Mouse (Mus musculus): ENCODE measurements around the gene Otof. TPM values are rescaled to one million over a fixed set of nuclear protein-coding genes. Genes with fewer than 3 reads are reported as not detected.

Otof gene
- polyA plus RNA-seq, 2 experiments: 0.01 TPM; not detected in 1

GRCm38 (mm10) chr5:30466315-30466714, 4.6 kb upstream of the Otof start:
- Histone ChIP-seq H3K36me3 (replicated peaks; ENCODE audit: control insufficient read depth, insufficient read depth, low read depth) (no peaks in the 10 kb centered on the region), H3K27me3 (ENCODE audit: control insufficient read depth, insufficient read depth, low read length) (peaks cover 10% of the 10 kb centered on the region), H3K4me3 (ENCODE audit: insufficient read depth in 1 of 2, low read depth in 2 of 2, low read length in 2 of 2) (no peak overlapping the region), H3K9me3 (ENCODE audit: control insufficient read depth, low read length) (no peaks in the 10 kb centered on the region), H3K4me2 (ENCODE audit: low read depth) (no peak overlapping the region), H3K27ac (no peak overlapping the region), H3K4me1 (replicated peaks; ENCODE audit: control insufficient read depth in 2 of 2, insufficient read depth in 2 of 2, low read length in 1 of 2) (no peaks in the 10 kb centered on the region), H3K9ac (replicated peaks) (no peak overlapping the region)
- WGBS (ENCODE audit: insufficient replicate concordance): 44% methylated on average over 9 of the region's 9 CpGs
- ATAC-seq (ENCODE audit: insufficient read depth) (no peak), DNase-seq (ENCODE audit: low read depth in 3 of 3, low spot score in 3 of 3) (no peak)
- TF ChIP-seq EP300 (IDR thresholded peaks at IDR 0.05; ENCODE audit: low read depth): no peak
- TF ChIP-seq CTCF (IDR thresholded peaks at IDR 0.05; ENCODE audit: low read depth): no peak

GRCm38 (mm10) chr5:30465861-30466260, 4.1 kb upstream of the Otof start, which contains the start of gene 1700001C02Rik:
Gene 1700001C02Rik (plus strand): TSS chr5:30466047.
- no peak within 1 kb of the TSS for H3K27ac ChIP-seq
- 18% methylated on average over 21 of the region's 21 CpGs for WGBS (ENCODE audit: insufficient replicate concordance)
- ATAC-seq (ENCODE audit: insufficient read depth) (no peak), DNase-seq (ENCODE audit: low read depth in 3 of 3, low spot score in 3 of 3) (no peak)
- no peak within 1 kb of the TSS for H3K4me2 ChIP-seq (ENCODE audit: low read depth)
- H3K4me3 ChIP-seq (ENCODE audit: insufficient read depth in 1 of 2, low read depth in 2 of 2, low read length in 2 of 2): no peak within 1 kb of the TSS
- no peak for TF ChIP-seq CTCF (IDR thresholded peaks at IDR 0.05; ENCODE audit: low read depth)
- no peak for TF ChIP-seq EP300 (IDR thresholded peaks at IDR 0.05; ENCODE audit: low read depth)
- H3K9ac ChIP-seq (replicated peaks): no peak within 1 kb of the TSS
- no peaks in the 10 kb centered on the region for H3K9me3 ChIP-seq (ENCODE audit: control insufficient read depth, low read length)
- H3K27me3 ChIP-seq (ENCODE audit: control insufficient read depth, insufficient read depth, low read length): peaks cover 10% of the 10 kb centered on the region
- H3K4me1 ChIP-seq (replicated peaks; ENCODE audit: control insufficient read depth in 2 of 2, insufficient read depth in 2 of 2, low read length in 1 of 2): no peaks in the 10 kb centered on the region
- H3K36me3 ChIP-seq (replicated peaks; ENCODE audit: control insufficient read depth, insufficient read depth, low read depth): no peaks in the 10 kb centered on the region

GRCm38 (mm10) chr5:30460155-30460554, 1.6 kb downstream of the Otof start:
- Histone ChIP-seq H3K27me3 (ENCODE audit: control insufficient read depth, insufficient read depth, low read length) (no peaks in the 10 kb centered on the region; the same call in 1 of the 2 replicates), H3K36me3 (replicated peaks; ENCODE audit: control insufficient read depth, insufficient read depth, low read depth) (no peaks in the 10 kb centered on the region), H3K9me3 (ENCODE audit: control insufficient read depth, low read length) (no peaks in the 10 kb centered on the region), H3K4me3 (ENCODE audit: insufficient read depth in 1 of 2, low read depth in 2 of 2, low read length in 2 of 2) (no peak overlapping the region), H3K4me2 (ENCODE audit: low read depth) (no peak overlapping the region), H3K4me1 (replicated peaks; ENCODE audit: control insufficient read depth in 2 of 2, insufficient read depth in 2 of 2, low read length in 1 of 2) (no peaks in the 10 kb centered on the region), H3K27ac (no peak overlapping the region), H3K9ac (replicated peaks) (no peak overlapping the region)
- TF ChIP-seq EP300 (IDR thresholded peaks at IDR 0.05; ENCODE audit: low read depth) (no peak), CTCF (IDR thresholded peaks at IDR 0.05; ENCODE audit: low read depth) (no peak)
- ATAC-seq (ENCODE audit: insufficient read depth): no peak
- DNase-seq (ENCODE audit: low read depth in 3 of 3, low spot score in 3 of 3): no peak
- WGBS (ENCODE audit: insufficient replicate concordance): 23% methylated on average over 4 of the region's 4 CpGs

GRCm38 (mm10) chr5:30456056-30456455, 5.7 kb downstream of the Otof start:
- 41% methylated on average over 6 of the region's 6 CpGs for WGBS (ENCODE audit: insufficient replicate concordance)
- Histone ChIP-seq H3K27ac (no peak overlapping the region), H3K27me3 (ENCODE audit: control insufficient read depth, insufficient read depth, low read length) (no peaks in the 10 kb centered on the region), H3K4me2 (ENCODE audit: low read depth) (no peak overlapping the region), H3K4me1 (replicated peaks; ENCODE audit: control insufficient read depth in 2 of 2, insufficient read depth in 2 of 2, low read length in 1 of 2) (no peaks in the 10 kb centered on the region), H3K9me3 (ENCODE audit: control insufficient read depth, low read length) (no peaks in the 10 kb centered on the region), H3K4me3 (ENCODE audit: insufficient read depth in 1 of 2, low read depth in 2 of 2, low read length in 2 of 2) (no peak overlapping the region), H3K36me3 (replicated peaks; ENCODE audit: control insufficient read depth, insufficient read depth, low read depth) (no peaks in the 10 kb centered on the region), H3K9ac (replicated peaks) (no peak overlapping the region)
- DNase-seq (ENCODE audit: low read depth in 3 of 3, low spot score in 3 of 3) (no peak), ATAC-seq (ENCODE audit: insufficient read depth) (no peak)
- no peak for TF ChIP-seq EP300 (IDR thresholded peaks at IDR 0.05; ENCODE audit: low read depth)
- TF ChIP-seq CTCF (IDR thresholded peaks at IDR 0.05; ENCODE audit: low read depth): peak; percentile 25; the same call in 1 of the 2 replicates

GRCm38 (mm10) chr5:30444327-30444895, 17.3 kb downstream of the Otof start:
- DNase-seq (ENCODE audit: low read depth in 3 of 3, low spot score in 3 of 3) (no peak), ATAC-seq (ENCODE audit: insufficient read depth) (no peak)
- Histone ChIP-seq H3K9me3 (ENCODE audit: control insufficient read depth, low read length) (no peaks in the 10 kb centered on the region), H3K4me2 (ENCODE audit: low read depth) (no peak overlapping the region), H3K27me3 (ENCODE audit: control insufficient read depth, insufficient read depth, low read length) (no peaks in the 10 kb centered on the region), H3K36me3 (replicated peaks; ENCODE audit: control insufficient read depth, insufficient read depth, low read depth) (no peaks in the 10 kb centered on the region), H3K9ac (replicated peaks) (no peak overlapping the region), H3K4me1 (replicated peaks; ENCODE audit: control insufficient read depth in 2 of 2, insufficient read depth in 2 of 2, low read length in 1 of 2) (no peaks in the 10 kb centered on the region), H3K27ac (no peak overlapping the region), H3K4me3 (ENCODE audit: insufficient read depth in 1 of 2, low read depth in 2 of 2, low read length in 2 of 2) (no peak overlapping the region)
- no peak for TF ChIP-seq EP300 (IDR thresholded peaks at IDR 0.05; ENCODE audit: low read depth)
- TF ChIP-seq CTCF (IDR thresholded peaks at IDR 0.05; ENCODE audit: low read depth): no peak
- WGBS (ENCODE audit: insufficient replicate concordance): 68% methylated on average over 13 of the region's 13 CpGs
